Mouse (Mus musculus): ENCODE measurements around the gene Ddt. TPM values are rescaled to one million over a fixed set of nuclear protein-coding genes. Genes with fewer than 3 reads are reported as not detected.

Gene Ddt
- polyA plus RNA-seq, 1 experiment from 2014 or later, result 62.2 TPM

DNA sequence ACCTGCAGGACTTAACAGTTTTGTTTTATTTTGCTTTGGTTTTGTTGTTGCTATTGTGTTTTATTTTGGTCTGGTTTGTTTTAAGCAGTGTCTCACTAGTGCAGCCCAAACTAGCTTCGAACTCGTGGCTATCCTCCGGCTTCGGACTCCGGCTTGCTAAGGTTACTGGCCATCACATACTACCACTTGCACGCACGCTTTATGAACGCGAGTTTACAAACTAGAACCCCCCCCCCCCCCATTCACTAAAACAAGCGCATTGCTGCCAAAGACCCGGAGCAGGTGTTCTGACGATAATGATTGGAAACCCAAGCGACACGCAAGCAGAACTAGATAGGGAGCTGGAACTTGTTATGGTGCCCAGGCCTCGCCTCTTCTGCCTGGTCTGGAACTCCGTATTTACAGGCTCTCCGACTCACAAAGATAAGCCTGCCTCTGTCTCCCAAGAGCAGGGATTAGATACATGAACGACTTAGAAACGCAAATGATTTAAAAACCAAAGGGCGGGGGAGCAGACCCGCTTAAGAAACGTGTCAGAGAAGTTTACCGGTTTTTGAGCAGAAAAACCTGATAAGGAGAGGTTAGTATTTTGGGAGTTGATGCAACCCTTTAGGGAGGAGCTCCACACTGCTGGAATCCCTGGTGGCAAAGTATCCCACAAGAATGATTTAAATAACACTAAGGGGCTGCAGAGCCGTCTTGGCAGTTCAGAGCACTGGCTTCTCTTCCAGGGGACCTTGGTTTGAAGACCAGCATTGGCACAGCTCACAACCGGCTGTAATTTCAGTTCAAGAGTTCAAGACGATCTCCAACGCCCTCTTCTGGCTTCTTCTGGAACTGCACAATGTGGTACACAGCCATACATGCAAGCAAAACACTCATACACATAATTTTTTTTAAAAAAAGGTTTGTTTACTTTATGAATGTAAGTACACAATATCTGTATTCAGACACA is 8.4 kb downstream of the Ddt start:
- Histone ChIP-seq H3K4me2 (peak overlapping the region; percentile 68), H3K9ac (peak overlapping the region; percentile 33; the same call in 1 of the 2 replicates), H3K4me1 (peaks cover 14% of the 10 kb centered on the region), H3K4me3 (peak overlapping the region; percentile 69), H3K9me3 (no peaks in the 10 kb centered on the region), H3K36me3 (no peaks in the 10 kb centered on the region), H3K27me3 (no peaks in the 10 kb centered on the region), H3K27ac (peak overlapping the region; percentile 16)
- peak; percentile 46; the same call in 1 of the 2 replicates for ATAC-seq (ENCODE audit: borderline replicate concordance, extremely low read depth, low FRiP score, low TSS enrichment)
- under 1% methylated on average over 27 of the region's 27 CpGs for WGBS

DNA sequence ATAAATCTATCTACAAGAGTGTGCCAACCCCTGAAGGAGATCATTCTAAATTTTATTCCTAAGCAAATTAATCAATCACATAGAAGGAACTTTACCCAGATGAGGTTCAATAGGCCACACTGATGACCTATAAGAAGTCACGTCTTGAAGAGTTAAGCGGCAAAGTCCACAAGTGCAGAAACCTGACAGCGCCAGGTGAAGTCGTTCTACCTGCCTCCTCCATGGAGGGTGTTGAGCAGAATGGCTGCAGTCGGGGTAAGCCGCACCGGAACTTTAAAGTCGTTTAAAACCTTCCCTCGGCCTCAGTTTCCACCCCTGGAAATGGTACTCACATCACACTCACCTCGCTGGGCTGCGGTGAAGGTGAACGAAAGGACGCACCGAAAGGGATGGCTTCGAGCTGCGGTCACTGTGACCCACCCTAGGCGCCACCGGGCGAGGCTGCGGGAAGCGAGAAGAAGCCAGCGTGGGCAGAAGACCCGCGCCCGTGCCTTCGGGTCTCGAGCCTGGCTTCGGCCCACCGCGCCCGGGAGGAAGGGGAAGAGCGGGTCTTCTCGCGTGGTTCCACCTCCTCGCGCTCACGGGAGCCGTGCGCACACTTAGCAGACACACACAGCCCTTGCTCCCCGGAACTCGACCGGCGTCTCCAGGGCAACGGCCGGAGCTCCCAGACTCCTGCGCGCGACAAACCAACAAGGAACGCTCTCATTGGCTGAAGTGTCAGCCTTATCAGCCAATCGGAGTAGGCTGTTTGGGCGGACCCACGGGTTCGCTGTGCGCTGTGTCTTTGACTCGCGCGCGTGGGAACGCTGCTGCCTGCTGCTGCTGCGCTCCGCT is 9.3 kb downstream of the Ddt start, which contains the start of gene Cabin1:
Gene Cabin1, minus strand, starts transcription at position 660 of the 837 bp plus-strand sequence.
- Histone ChIP-seq H3K27ac (peak within 1 kb of the TSS; percentile 50), H3K9ac (peak within 1 kb of the TSS; percentile 75), H3K4me1 (peaks cover 14% of the 10 kb centered on the region), H3K36me3 (no peaks in the 10 kb centered on the region), H3K4me2 (peak within 1 kb of the TSS; percentile 68), H3K9me3 (no peaks in the 10 kb centered on the region), H3K4me3 (peak within 1 kb of the TSS; percentile 69), H3K27me3 (no peaks in the 10 kb centered on the region)
- WGBS, result under 1% methylated on average over 59 of the region's 61 CpGs
- peak; percentile 99 for ATAC-seq (ENCODE audit: borderline replicate concordance, extremely low read depth, low FRiP score, low TSS enrichment)

DNA sequence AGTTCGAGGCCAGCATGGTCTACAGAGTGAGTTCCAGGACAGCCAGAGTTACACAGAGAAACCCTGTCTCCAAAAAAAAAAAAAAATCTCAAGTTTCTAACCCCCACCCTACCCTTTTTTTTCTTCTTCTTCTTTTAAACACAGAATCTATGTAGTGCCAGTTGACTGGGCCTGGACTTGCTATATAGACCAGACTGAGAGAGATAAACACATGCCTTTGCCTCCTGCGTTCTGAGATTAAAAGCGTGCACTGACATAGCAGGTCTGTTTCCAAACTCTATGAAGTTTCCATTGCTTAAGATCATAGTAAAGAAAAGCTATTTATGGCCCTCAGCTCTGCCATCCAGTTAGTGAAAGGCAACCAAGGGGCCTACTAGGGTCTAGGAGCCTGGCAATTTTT is 10.8 kb downstream of the Ddt start:
- no peaks in the 10 kb centered on the region for H3K36me3 ChIP-seq
- peaks cover 14% of the 10 kb centered on the region for H3K4me1 ChIP-seq
- H3K9me3 ChIP-seq, result no peaks in the 10 kb centered on the region
- WGBS, result 93% methylated on average over 3 of the region's 3 CpGs
- peak overlapping the region; percentile 24; the same call in 1 of the 2 replicates for H3K4me2 ChIP-seq
- no peaks in the 10 kb centered on the region for H3K27me3 ChIP-seq
- no peak overlapping the region; the same call in 1 of the 2 replicates for H3K9ac ChIP-seq
- no peak overlapping the region for H3K27ac ChIP-seq
- no peak overlapping the region for H3K4me3 ChIP-seq
- no peak for ATAC-seq (ENCODE audit: borderline replicate concordance, extremely low read depth, low FRiP score, low TSS enrichment)

DNA sequence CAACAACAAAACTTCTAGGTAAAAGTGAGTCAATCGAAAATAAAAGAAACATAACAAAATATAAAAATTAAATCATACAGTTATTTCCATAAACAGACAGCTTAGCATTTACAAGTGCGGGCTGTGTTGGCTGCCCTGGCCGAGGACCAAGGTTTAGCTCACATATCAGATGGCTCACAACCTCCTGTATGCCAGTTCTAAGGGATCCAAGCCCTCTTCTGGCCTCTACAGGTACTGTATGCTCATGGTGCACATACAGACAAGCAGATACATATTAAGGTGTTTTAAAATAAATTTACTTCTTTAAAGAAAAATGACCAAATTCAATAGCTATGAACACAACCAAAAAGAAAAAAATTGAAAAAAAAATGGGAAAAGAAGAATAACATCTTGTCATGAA is 12.9 kb downstream of the Ddt start:
- Histone ChIP-seq H3K27ac (no peak overlapping the region), H3K9me3 (no peaks in the 10 kb centered on the region), H3K4me3 (no peak overlapping the region), H3K27me3 (no peaks in the 10 kb centered on the region), H3K36me3 (peaks cover 3% of the 10 kb centered on the region), H3K4me2 (no peak overlapping the region), H3K4me1 (peaks cover 13% of the 10 kb centered on the region), H3K9ac (no peak overlapping the region)
- ATAC-seq (ENCODE audit: borderline replicate concordance, extremely low read depth, low FRiP score, low TSS enrichment), result no peak
- WGBS, result 94% methylated on average over 3 of the region's 3 CpGs

DNA sequence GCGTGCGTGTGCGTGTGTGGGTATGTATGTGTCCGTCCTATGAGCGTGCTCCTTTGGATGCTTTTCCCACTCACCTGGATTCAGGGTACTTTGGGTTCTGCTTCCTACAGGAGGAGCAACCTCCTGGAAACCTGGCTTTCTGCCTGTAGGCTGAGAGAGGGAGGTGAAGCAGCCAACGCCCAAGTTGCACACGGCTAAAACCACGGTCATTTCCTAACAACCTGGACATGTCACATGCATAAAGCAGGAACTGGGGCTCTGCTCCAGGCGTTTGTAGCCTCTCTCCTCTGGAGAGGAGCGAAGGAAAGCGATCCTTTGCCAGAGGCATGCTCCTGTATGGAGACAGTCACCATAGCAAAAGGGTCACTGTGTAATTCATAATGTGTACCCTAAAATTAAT is 16.5 kb downstream of the Ddt start:
- no peak overlapping the region for H3K4me3 ChIP-seq
- H3K27ac ChIP-seq, result no peak overlapping the region
- no peaks in the 10 kb centered on the region for H3K27me3 ChIP-seq
- peaks cover 36% of the 10 kb centered on the region for H3K36me3 ChIP-seq
- no peaks in the 10 kb centered on the region for H3K9me3 ChIP-seq
- 89% methylated on average over 11 of the region's 11 CpGs for WGBS
- no peaks in the 10 kb centered on the region for H3K4me1 ChIP-seq
- no peak overlapping the region for H3K4me2 ChIP-seq
- H3K9ac ChIP-seq, result no peak overlapping the region
- ATAC-seq (ENCODE audit: borderline replicate concordance, extremely low read depth, low FRiP score, low TSS enrichment), result no peak

DNA sequence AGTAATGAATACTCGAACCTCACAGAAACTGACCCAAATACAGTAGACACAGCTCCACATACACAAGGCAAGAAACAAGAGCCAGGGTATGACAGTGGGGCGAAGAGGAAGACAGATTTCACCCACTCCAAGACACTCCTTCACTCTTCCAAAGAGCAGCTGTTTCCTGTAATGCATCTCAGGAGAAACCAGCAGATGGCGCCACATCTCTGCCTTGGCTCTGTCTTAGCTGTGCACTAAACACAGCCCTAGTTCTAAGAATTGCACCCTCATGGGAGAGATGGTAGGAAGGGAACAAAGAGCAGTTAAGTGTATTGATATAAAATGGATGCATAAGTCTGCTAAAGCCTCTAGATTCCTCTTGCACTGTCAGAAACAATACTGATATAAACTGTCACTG is 29.2 kb downstream of the Ddt start:
- no peak for ATAC-seq (ENCODE audit: borderline replicate concordance, extremely low read depth, low FRiP score, low TSS enrichment)
- Histone ChIP-seq H3K36me3 (peaks cover 74% of the 10 kb centered on the region), H3K9me3 (no peaks in the 10 kb centered on the region), H3K4me1 (no peaks in the 10 kb centered on the region), H3K4me3 (no peak overlapping the region), H3K27ac (no peak overlapping the region), H3K9ac (no peak overlapping the region), H3K27me3 (no peaks in the 10 kb centered on the region), H3K4me2 (no peak overlapping the region)
- 38% methylated on average over 3 of the region's 3 CpGs for WGBS

DNA sequence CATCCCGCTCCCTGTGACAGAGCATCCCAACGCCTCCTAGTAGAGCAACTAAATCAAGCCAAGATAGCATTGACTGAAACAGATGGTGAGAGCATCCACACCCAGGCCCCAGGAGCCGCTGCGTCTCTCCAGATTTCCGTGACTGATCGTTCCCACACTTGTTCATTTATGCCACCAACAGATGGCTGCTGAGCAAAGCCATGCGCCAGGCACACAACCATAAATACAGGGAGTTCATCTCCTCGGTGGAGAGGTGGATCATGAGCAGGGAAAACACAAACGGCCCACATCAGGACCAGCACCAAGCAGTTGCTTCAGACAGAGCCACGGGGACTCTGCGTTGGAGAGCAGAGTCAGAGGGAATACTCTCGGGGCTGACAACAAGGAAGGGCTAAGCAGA is 29.8 kb downstream of the Ddt start:
- H3K27me3 ChIP-seq, result no peaks in the 10 kb centered on the region
- H3K4me1 ChIP-seq, result no peaks in the 10 kb centered on the region
- no peak overlapping the region for H3K4me2 ChIP-seq
- H3K9me3 ChIP-seq, result no peaks in the 10 kb centered on the region
- H3K36me3 ChIP-seq, result peaks cover 77% of the 10 kb centered on the region
- H3K27ac ChIP-seq, result no peak overlapping the region
- no peak overlapping the region for H3K9ac ChIP-seq
- ATAC-seq (ENCODE audit: borderline replicate concordance, extremely low read depth, low FRiP score, low TSS enrichment), result no peak
- H3K4me3 ChIP-seq, result no peak overlapping the region
- WGBS, result 93% methylated on average over 12 of the region's 12 CpGs

DNA sequence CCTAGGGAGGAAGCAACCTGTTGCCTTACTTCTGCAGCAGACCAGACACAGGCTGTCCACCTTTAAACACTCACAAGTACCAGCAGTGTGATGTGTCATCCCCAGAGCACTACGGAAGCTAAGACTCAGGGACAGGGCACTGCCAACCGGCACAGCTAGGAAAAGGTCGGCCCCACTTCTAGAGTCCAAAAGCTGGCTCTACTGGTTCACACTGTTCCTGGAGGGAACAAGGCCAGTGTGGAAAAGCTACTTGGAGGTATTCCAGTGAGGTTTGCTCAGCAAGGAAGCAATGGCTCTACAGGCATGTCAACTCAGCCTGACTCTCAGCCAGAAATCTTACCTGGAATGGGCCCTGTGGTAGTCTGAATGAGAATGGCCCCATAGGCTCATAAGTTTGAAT is 32.3 kb downstream of the Ddt start:
- ATAC-seq (ENCODE audit: borderline replicate concordance, extremely low read depth, low FRiP score, low TSS enrichment), result no peak
- H3K4me3 ChIP-seq, result no peak overlapping the region
- H3K9me3 ChIP-seq, result no peaks in the 10 kb centered on the region
- no peaks in the 10 kb centered on the region for H3K4me1 ChIP-seq
- no peak overlapping the region for H3K9ac ChIP-seq
- H3K4me2 ChIP-seq, result no peak overlapping the region
- no peaks in the 10 kb centered on the region for H3K27me3 ChIP-seq
- peaks cover 71% of the 10 kb centered on the region for H3K36me3 ChIP-seq
- WGBS, result 92% methylated on average over 3 of the region's 3 CpGs
- H3K27ac ChIP-seq, result no peak overlapping the region

DNA sequence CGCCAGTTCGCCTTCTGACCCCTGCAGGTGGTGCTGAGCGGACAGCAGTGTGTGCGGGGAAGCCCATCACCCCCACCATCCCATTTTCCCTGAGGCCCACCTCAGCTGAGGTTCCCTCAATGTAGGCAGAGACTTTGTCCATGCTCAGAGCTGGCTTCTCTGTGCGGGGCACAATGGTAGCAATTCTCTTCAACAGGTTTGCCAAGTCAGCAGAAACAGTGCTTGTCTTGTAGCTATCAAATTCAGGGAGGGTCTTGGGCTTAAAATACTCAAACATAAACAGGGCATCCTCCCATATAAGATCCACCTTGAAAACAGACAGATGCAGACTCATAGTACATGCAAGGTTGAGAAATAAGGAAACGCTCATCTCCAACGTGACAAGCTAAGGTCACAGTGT is 47.8 kb downstream of the Ddt start:
- 89% methylated on average over 7 of the region's 7 CpGs for WGBS

More for the DNA sequence above, 47.8 kb downstream of the Ddt start:
- no peak overlapping the region for H3K9ac ChIP-seq
- H3K27ac ChIP-seq, result no peak overlapping the region
- no peak overlapping the region for H3K4me3 ChIP-seq
- ATAC-seq (ENCODE audit: borderline replicate concordance, extremely low read depth, low FRiP score, low TSS enrichment), result no peak
- H3K4me2 ChIP-seq, result no peak overlapping the region
- H3K36me3 ChIP-seq, result peaks cover 57% of the 10 kb centered on the region
- H3K27me3 ChIP-seq, result no peaks in the 10 kb centered on the region
- H3K9me3 ChIP-seq, result no peaks in the 10 kb centered on the region
- no peaks in the 10 kb centered on the region for H3K4me1 ChIP-seq

Measured in lung, embryonic 15.5 days (tissue).